Mouse (Mus musculus): ENCODE measurements around the gene Nsun4. TPM values are rescaled to one million over a fixed set of nuclear protein-coding genes. Genes with fewer than 3 reads are reported as not detected.

Nsun4 gene
- polyA plus RNA-seq, 1 experiment: 11.1 TPM

- no peak for DNase-seq (ENCODE audit: low spot score)
These were observed 5.4 kb downstream of the Nsun4 start for GRCm38 (mm10) chr4:116048130-116048920.

DNA sequence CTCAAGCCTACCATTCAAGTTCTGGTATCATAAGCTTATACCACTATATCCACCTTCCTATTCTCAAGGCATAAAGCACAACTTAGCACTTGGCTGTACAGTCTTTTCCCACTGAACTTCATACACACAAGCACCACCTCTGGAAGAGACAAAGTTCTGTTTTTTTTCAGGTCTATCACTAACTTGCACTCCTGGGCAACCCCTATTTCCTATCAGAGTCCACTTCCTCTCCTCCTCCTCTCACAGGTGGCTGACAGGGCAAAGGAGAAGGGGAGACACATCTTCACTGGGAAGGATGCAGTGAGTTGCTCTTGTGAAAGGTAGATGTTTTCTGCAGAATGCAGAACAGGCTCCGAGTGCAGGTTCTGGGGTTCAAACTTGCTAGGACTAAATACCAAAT is 6.0 kb downstream of the Nsun4 start:
- DNase-seq (ENCODE audit: low spot score): no peak

DNA sequence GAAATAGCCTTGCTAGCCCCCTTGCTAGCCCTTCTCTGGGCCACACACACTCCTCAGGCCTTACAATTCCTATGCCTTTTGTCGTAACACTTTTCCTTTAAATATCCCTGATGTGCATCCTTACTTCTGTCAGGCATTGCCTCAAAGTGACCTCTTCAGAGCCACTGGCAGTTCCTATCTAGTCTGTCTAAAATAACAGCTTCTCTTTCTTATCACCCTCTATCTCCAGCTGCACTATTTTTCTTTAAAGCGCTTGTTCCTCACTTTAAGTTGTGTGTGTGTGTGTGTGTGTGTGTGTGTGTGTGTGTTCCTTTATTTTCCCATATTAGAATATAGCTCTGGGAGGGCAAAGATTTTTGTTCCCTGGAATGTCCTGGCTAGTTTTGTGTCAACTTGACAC is 7.1 kb downstream of the Nsun4 start:
- DNase-seq (ENCODE audit: low spot score): no peak

DNA sequence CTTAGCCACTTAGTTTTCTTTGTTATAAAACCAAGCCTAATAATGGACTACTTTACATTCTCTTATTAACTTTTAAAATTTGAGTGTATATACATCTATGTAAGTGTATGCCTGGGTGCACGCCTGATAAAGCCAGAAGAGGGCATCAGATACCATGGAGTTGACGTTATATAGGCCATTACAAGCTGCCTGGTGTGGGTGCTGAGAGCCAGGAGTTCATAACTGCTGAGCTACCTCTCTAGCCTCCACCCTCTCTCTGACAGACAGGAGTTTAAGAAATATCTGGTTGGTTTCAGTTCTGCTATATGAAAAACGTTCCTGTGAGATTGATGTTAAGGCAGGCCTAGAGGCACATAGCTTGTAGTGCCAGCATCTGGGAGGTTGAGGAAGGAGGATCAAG is 11.5 kb downstream of the Nsun4 start:
- DNase-seq (ENCODE audit: low spot score): no peak

GRCm38 (mm10) chr4:116040466-116040865 is 13.2 kb downstream of the Nsun4 start:
- no peak for DNase-seq (ENCODE audit: low spot score)

DNA sequence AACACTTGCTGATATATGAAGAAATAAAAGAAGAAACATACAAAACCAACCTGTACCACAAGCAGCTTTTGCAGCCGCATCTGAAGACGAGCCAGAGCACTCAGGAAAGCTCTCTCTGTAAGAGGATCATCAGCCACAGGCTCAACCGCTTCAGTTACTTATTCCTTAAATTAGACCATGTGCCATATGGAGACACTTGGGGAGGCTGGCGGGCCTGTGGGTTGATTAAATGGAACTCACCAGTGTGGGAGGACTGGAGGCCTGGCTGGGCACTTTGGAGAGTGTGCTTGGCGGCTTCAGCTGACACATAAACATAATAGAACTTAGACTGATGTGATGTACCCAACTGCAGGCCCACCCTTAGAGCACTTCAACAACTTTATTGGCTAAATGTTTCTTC is 20.3 kb downstream of the Nsun4 start:
- DNase-seq (ENCODE audit: low spot score): no peak

GRCm38 (mm10) chr4:116032906-116033305 is 20.8 kb downstream of the Nsun4 start:
- DNase-seq (ENCODE audit: low spot score): no peak

- DNase-seq (ENCODE audit: low spot score): no peak
These were observed 35.6 kb downstream of the Nsun4 start, which contains the start of gene Faah for GRCm38 (mm10) chr4:116017902-116018746. Gene Faah (minus strand): TSS chr4:116017926.

- peak; percentile 68 for DNase-seq (ENCODE audit: low spot score)
These were observed 36.3 kb downstream of the Nsun4 start for GRCm38 (mm10) chr4:116017300-116017901.

- no peak for DNase-seq (ENCODE audit: low spot score)
These were observed 36.8 kb downstream of the Nsun4 start for GRCm38 (mm10) chr4:116016862-116017299.

DNA sequence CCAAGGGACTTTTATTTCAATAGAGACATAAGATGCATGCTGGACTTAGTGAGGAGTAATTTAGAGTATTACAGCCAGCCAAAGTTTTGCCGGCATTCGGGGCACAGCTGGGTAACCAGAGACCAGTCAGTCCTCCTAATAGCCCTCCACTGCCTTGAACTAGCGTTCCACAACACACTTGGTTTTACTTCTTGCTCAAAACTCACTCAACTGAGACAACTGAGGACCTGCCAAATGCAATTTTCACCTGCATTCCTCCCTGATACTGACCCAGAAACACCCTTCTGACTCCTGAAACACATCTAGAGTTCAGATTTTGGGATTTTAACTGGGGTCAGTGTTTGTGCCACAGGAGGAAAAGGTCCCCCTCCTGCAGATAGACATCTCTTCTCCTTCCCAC is 37.3 kb downstream of the Nsun4 start:
- no peak for DNase-seq (ENCODE audit: low spot score)

DNA sequence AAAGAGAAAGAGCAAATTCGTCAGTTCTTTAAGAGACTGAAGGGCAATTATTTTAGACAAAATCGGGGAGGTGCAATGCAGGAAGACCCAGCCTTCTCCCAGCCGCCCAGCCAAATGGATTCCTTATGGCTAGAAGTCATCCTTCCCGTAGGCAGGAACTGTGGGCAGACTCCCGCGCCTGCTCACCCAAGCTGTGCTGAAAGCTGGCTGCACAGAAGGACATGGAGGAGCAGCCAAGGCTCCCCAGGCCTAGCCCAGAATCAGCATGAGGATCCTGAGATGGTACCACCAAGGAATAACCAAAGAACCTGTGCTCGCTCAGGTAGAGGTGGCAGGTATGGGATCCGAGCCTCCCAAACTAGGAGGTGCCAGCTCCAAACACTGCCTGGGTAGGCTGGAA is 37.7 kb downstream of the Nsun4 start:
- no peak for DNase-seq (ENCODE audit: low spot score)

DNA sequence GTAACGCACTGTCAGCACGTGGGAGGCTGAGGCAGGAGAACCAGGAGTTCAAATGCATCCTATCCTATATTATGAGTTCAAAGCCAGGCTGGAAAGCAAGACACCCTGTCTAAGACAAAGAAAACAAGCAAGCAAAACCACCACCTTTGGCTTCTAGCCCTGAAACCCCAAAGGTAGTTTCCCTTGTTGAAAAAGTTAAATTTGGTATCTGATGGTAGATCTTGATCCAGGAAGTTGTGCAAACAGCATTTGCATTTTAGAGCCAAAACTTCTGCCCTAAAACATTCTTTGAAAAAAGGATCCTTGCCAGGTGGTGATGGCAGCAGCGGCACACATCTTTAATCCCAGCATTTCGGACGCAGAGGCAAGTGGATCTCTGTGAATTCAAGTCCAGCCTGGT is 38.2 kb downstream of the Nsun4 start:
- DNase-seq (ENCODE audit: low spot score): no peak

DNA sequence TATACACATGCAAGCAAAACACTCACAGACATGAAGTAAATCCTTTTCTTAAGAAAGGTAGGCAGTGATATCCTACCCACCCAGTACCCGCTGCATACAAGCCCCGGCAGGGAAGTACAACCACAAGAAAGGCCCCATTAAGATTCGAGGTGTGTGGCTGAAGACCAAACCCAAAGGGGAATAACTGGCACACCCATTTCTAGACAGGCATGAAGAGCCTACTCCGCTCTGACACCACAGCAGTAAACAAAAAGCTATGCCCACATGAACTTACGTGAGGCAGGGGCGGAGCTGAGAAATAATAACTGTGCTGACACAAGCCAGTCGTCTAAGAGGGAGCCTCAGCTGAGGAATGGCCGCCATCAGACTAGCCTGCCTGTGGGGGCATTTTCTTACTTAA is 43.5 kb downstream of the Nsun4 start:
- DNase-seq (ENCODE audit: low spot score): no peak

GRCm38 (mm10) chr4:116001206-116001605 is 52.5 kb downstream of the Nsun4 start:
- no peak for DNase-seq (ENCODE audit: low spot score)

DNA sequence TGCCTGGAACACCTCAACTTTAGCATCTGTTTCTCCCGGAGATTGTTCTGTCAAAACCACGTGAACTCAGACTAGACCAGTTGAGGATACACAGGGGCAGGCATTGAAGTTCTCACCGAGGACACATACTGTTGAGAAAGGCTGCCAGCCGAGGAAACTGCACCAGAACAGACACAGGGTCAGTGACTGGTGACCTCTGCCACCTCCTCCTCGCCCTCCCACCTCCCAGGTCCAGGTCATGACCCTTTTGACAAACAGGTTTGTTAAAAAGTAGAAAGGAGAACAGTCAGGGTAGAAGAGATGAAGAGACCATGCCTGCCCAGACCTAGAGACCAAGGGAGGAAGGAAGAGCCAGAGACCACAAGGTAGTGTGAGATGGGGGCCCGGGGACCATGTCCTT is 53.0 kb downstream of the Nsun4 start:
- DNase-seq (ENCODE audit: low spot score): no peak

DNA sequence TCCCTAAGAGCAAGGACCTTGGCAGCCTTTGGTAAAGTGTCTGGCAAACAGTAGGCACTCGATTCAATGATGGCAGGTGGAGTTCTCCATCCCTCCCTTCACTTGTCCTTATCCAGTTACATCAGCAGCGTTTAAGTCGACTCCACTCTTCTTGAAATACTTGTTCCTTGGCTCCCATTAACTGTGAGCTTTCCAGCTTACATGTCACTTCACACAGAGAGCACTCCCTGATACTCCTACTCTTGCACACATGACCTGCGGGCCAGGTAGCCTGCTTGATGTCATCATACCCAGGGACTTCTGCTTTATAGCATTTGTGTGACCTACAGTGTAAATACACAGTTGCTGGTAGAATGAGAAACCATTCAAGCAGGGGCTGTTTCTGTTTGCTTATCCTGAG is 56.9 kb downstream of the Nsun4 start:
- DNase-seq (ENCODE audit: low spot score): no peak

DNA sequence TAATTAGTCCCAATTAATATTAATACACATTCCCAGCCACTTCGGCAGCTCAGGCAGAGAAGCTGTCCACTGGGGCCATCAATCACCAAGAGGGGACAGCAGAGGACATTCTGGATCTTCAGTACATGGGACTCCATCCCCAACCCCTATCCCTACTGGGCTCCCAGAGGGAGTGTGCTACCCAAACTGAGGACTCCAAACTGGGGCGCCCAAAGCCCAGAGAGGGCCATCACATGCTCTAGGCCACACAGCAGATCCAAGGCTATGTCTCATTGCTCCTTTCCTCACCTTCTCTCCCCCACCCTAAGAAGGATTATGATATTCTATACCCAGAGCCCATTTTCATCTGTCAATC is 58.3 kb downstream of the Nsun4 start:
- DNase-seq (ENCODE audit: low spot score): no peak

- no peak for DNase-seq (ENCODE audit: low spot score)
These were observed 58.9 kb downstream of the Nsun4 start for GRCm38 (mm10) chr4:115994662-115995375.

- no peak for DNase-seq (ENCODE audit: low spot score)
These were observed 64.3 kb downstream of the Nsun4 start for GRCm38 (mm10) chr4:115989382-115989781.

DNA sequence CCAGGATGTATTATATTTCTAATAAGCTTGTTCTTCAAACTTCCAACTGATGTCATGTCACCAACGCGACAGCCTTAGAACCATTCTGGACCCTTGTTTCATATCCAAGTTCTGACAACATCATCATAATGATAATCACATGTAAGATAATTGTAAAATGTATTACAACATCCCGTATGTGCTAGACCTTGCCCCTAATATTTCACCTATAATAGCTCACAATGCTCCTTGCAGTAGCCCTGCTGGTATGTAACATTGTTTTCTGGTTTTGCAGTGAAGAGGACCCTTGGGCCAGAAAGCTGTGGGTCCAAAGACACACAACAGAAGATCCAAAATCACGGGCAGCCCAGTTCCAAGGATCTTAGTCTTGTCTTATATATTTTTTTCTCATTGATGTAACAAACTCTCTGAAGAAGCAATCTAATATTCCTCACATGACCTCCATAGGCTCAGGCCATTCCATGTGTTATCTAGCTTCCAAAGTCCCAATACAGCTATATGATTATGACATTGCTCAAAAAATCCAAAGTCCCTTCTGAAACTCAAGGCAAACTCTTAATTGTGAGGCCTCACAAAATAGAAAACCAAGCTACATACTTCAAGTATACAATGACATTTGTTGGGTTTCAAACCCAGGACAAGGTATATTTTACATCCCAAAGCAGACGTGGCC is 65.7 kb downstream of the Nsun4 start:
- no peak for DNase-seq (ENCODE audit: low spot score)

Data from urinary bladder, adult 2 months (tissue).